Mouse (Mus musculus): Measurements from ENCODE around the gene Opcml. TPM values are rescaled to one million over a fixed set of nuclear protein-coding genes. Genes with fewer than 3 reads are reported as not detected.

Opcml gene
- total and polyA plus RNA-seq, 3 experiments, result 0.94 to 1.3 (median 1.2) TPM

DNA sequence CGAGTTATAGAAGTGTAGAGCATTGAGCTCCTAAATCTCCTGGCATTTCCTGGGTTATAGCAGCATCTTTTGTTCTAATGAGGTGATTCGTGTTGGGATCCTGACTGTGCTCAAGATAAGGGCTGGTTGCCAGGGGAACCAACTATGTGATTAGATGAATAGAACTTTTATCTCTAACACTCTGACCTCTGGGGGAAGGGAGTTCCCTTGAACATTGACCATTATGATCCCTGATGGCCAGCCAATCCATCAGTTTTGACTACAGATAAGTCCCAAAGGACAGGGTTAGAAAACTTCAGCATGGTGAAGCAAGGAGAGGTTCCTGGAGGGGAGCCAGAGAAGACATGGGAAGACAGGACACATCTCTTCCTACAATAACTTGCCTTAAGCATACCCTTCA lies 23.6 kb downstream of the Opcml start:
- intact Hi-C loops (cut with DNase I), result no loop called here
- no peaks in the 10 kb centered on the region for H3K27me3 ChIP-seq (ENCODE audit: control insufficient read depth, insufficient read depth, low read length)
- no peak overlapping the region for H3K9ac ChIP-seq (ENCODE audit: low read depth, low read length)
- no peaks in the 10 kb centered on the region for H3K79me2 ChIP-seq (replicated peaks; ENCODE audit: control insufficient read depth, insufficient read depth, low read length)
- WGBS, result 14% methylated on average over 2 of the region's 2 CpGs
- DNase-seq, result no peak
- TF ChIP-seq CTCF (IDR thresholded peaks at IDR 0.05) (no peak), EP300 (IDR thresholded peaks at IDR 0.05; ENCODE audit: insufficient read depth, low read depth, low read length) (no peak), POLR2A (IDR thresholded peaks at IDR 0.05; ENCODE audit: insufficient read depth, low read depth, low read length) (no peak)
- no peaks in the 10 kb centered on the region for H3K4me1 ChIP-seq (ENCODE audit: control insufficient read depth, insufficient read depth, low read length)
- no peak overlapping the region for H3K4me3 ChIP-seq
- no peaks in the 10 kb centered on the region for H3K36me3 ChIP-seq (ENCODE audit: control insufficient read depth, insufficient read depth, low read length)
- H3K27ac ChIP-seq, result no peak overlapping the region

DNA sequence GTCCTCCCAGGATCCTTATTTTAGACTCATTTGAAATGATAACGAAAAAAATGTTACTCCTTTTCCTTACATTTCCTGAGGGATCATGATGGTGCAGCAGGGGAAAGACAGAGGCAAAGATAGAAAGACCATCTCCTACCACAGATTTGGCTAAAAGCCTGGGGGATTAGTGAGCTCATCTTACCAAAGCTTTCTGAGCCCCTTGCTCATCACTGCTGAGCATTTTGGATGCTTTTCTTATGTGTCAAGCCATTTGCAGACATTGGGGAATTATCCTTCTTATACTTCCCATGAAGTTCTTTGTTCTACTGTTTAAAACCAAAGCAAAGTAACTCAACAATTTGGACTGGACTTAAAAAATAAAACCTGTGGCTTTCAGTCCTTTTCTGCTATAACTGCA lies 30.6 kb downstream of the Opcml start:
- H3K27ac ChIP-seq, result no peak overlapping the region
- TF ChIP-seq CTCF (IDR thresholded peaks at IDR 0.05), result no peak
- TF ChIP-seq EP300 (IDR thresholded peaks at IDR 0.05; ENCODE audit: insufficient read depth, low read depth, low read length), result no peak
- TF ChIP-seq POLR2A (IDR thresholded peaks at IDR 0.05; ENCODE audit: insufficient read depth, low read depth, low read length), result no peak
- no peaks in the 10 kb centered on the region for H3K36me3 ChIP-seq (ENCODE audit: control insufficient read depth, insufficient read depth, low read length)
- no peaks in the 10 kb centered on the region for H3K27me3 ChIP-seq (ENCODE audit: control insufficient read depth, insufficient read depth, low read length)
- intact Hi-C loops (cut with DNase I), result no loop called here
- 29% methylated on average over 1 of the region's 1 CpGs for WGBS
- no peak for DNase-seq
- no peak overlapping the region for H3K4me3 ChIP-seq
- H3K4me1 ChIP-seq (ENCODE audit: control insufficient read depth, insufficient read depth, low read length), result no peaks in the 10 kb centered on the region
- no peak overlapping the region for H3K9ac ChIP-seq (ENCODE audit: low read depth, low read length)
- H3K79me2 ChIP-seq (replicated peaks; ENCODE audit: control insufficient read depth, insufficient read depth, low read length), result no peaks in the 10 kb centered on the region

DNA sequence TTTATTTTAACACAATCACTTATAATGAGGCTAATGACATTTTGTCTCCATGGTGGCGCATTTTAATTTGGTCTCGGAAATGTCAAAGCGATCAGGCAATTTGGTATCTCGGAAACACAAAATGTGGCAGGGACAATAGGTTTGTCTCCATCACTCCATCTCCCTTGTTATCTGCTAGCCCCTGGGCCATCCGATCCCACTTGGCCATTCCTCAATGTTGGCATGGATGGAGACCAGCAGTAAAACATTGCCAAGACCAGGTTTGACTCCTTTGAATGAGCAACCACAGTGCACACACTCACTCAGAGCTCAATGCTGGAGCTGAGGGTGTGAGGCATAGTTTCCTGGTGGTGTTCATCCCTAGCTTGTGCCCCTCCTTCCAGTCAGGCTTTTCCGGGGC lies 32.1 kb downstream of the Opcml start:
- no peaks in the 10 kb centered on the region for H3K36me3 ChIP-seq (ENCODE audit: control insufficient read depth, insufficient read depth, low read length)
- no peaks in the 10 kb centered on the region for H3K27me3 ChIP-seq (ENCODE audit: control insufficient read depth, insufficient read depth, low read length)
- TF ChIP-seq EP300 (IDR thresholded peaks at IDR 0.05; ENCODE audit: insufficient read depth, low read depth, low read length), result no peak
- no peak for TF ChIP-seq CTCF (IDR thresholded peaks at IDR 0.05)
- TF ChIP-seq POLR2A (IDR thresholded peaks at IDR 0.05; ENCODE audit: insufficient read depth, low read depth, low read length), result no peak
- no peaks in the 10 kb centered on the region for H3K79me2 ChIP-seq (replicated peaks; ENCODE audit: control insufficient read depth, insufficient read depth, low read length)
- no peak overlapping the region for H3K9ac ChIP-seq (ENCODE audit: low read depth, low read length)
- H3K4me3 ChIP-seq, result no peak overlapping the region
- no peak for DNase-seq
- intact Hi-C loops (cut with DNase I), result no loop called here
- no peaks in the 10 kb centered on the region for H3K4me1 ChIP-seq (ENCODE audit: control insufficient read depth, insufficient read depth, low read length)
- WGBS, result 82% methylated on average over 6 of the region's 6 CpGs
- no peak overlapping the region for H3K27ac ChIP-seq

DNA sequence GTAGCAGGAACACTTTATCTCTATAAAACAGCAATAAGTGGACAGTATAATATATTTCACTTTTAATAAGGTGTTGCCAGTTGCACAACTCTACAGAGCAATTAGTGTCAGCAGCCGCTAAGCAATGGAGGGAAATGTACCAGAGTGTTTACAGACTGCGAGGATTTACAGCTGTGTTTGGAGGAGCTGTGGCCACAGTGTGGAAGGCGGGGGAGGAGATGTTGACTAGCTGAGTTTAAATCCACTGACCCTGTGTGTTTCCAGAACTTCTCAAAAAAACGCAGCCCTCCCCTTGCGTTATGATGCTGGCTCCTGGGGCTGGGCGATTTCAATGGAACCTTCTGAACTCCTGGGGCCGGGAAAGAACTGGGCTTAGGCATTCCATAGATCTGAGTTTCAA lies 33.8 kb downstream of the Opcml start:
- no peaks in the 10 kb centered on the region for H3K36me3 ChIP-seq (ENCODE audit: control insufficient read depth, insufficient read depth, low read length)
- 72% methylated on average over 7 of the region's 7 CpGs for WGBS
- no peaks in the 10 kb centered on the region for H3K79me2 ChIP-seq (replicated peaks; ENCODE audit: control insufficient read depth, insufficient read depth, low read length)
- no peaks in the 10 kb centered on the region for H3K27me3 ChIP-seq (ENCODE audit: control insufficient read depth, insufficient read depth, low read length)
- no peak for DNase-seq
- H3K27ac ChIP-seq, result no peak overlapping the region
- no peaks in the 10 kb centered on the region for H3K4me1 ChIP-seq (ENCODE audit: control insufficient read depth, insufficient read depth, low read length)
- intact Hi-C loops (cut with DNase I), result no loop called here
- H3K4me3 ChIP-seq, result no peak overlapping the region
- TF ChIP-seq CTCF (IDR thresholded peaks at IDR 0.05) (no peak), EP300 (IDR thresholded peaks at IDR 0.05; ENCODE audit: insufficient read depth, low read depth, low read length) (no peak), POLR2A (IDR thresholded peaks at IDR 0.05; ENCODE audit: insufficient read depth, low read depth, low read length) (no peak)
- H3K9ac ChIP-seq (ENCODE audit: low read depth, low read length), result no peak overlapping the region

DNA sequence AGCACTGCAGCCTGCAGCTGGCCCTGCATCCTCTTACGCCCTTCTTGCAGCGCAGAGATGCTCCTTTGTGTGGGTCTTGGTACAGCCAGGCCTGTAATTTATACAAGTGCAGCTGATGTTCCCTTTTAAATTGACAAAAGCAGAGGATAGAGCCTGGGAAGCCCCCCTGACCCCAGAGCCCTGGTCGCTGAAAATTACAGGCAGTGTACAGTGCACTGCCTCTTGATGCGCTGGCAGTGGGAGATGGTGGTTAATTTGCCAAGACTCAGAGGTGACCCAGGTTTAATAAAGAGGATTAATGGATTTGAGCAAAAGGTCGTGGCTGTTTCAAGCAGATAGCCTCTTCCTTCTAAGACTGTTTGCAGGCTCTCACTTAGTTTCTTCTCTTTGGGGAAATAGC lies 39.9 kb downstream of the Opcml start:
- Histone ChIP-seq H3K36me3 (ENCODE audit: control insufficient read depth, insufficient read depth, low read length) (no peaks in the 10 kb centered on the region), H3K4me1 (ENCODE audit: control insufficient read depth, insufficient read depth, low read length) (no peaks in the 10 kb centered on the region), H3K27me3 (ENCODE audit: control insufficient read depth, insufficient read depth, low read length) (no peaks in the 10 kb centered on the region), H3K9ac (ENCODE audit: low read depth, low read length) (no peak overlapping the region), H3K79me2 (replicated peaks; ENCODE audit: control insufficient read depth, insufficient read depth, low read length) (no peaks in the 10 kb centered on the region), H3K4me3 (no peak overlapping the region), H3K27ac (no peak overlapping the region)
- no peak for TF ChIP-seq CTCF (IDR thresholded peaks at IDR 0.05)
- TF ChIP-seq POLR2A (IDR thresholded peaks at IDR 0.05; ENCODE audit: insufficient read depth, low read depth, low read length), result no peak
- no peak for TF ChIP-seq EP300 (IDR thresholded peaks at IDR 0.05; ENCODE audit: insufficient read depth, low read depth, low read length)
- intact Hi-C loops (cut with DNase I), result no loop called here
- no peak for DNase-seq
- 68% methylated on average over 5 of the region's 5 CpGs for WGBS

DNA sequence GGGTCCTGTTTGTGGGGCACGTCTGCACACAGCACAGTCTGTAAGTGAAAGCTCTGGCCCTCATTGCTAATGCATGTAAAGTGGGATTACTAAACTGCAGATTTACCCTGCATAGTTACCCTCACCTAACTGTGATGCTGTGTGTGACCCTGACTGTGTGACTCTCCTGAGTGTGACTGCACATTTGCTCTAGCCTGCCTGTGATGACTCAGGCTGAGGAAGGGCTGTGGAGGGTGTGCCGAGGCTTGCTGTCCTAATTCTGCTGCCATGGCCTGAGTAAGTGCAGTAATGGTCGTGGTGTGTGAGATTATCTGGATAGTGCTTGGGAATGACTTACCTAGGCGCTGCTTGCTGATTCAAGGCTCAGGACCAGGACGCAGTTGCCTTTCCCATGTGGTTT lies 52.2 kb downstream of the Opcml start:
- Histone ChIP-seq H3K36me3 (ENCODE audit: control insufficient read depth, insufficient read depth, low read length) (no peaks in the 10 kb centered on the region), H3K4me3 (no peak overlapping the region), H3K4me1 (ENCODE audit: control insufficient read depth, insufficient read depth, low read length) (no peaks in the 10 kb centered on the region), H3K9ac (ENCODE audit: low read depth, low read length) (no peak overlapping the region), H3K27ac (no peak overlapping the region), H3K79me2 (replicated peaks; ENCODE audit: control insufficient read depth, insufficient read depth, low read length) (no peaks in the 10 kb centered on the region), H3K27me3 (ENCODE audit: control insufficient read depth, insufficient read depth, low read length) (no peaks in the 10 kb centered on the region)
- intact Hi-C loops (cut with DNase I), result no loop called here
- DNase-seq, result no peak
- TF ChIP-seq POLR2A (IDR thresholded peaks at IDR 0.05; ENCODE audit: insufficient read depth, low read depth, low read length), result no peak
- TF ChIP-seq CTCF (IDR thresholded peaks at IDR 0.05), result no peak
- no peak for TF ChIP-seq EP300 (IDR thresholded peaks at IDR 0.05; ENCODE audit: insufficient read depth, low read depth, low read length)
- 71% methylated on average over 5 of the region's 5 CpGs for WGBS
